Mouse (Mus musculus) kidney, adult 11 months (tissue): ENCODE measurements at regions not wholly inside any gene's neighbourhood (a gene's known extent, or its start where the extent isn't known, plus 50 kb on each side); places are given as distances from the start of the nearest gene placed in this dataset.

ENCODE experiments used
- DNase-seq: peaks from one replicate; pipeline ENCODE4 v3.0.0; 2022

DNA sequence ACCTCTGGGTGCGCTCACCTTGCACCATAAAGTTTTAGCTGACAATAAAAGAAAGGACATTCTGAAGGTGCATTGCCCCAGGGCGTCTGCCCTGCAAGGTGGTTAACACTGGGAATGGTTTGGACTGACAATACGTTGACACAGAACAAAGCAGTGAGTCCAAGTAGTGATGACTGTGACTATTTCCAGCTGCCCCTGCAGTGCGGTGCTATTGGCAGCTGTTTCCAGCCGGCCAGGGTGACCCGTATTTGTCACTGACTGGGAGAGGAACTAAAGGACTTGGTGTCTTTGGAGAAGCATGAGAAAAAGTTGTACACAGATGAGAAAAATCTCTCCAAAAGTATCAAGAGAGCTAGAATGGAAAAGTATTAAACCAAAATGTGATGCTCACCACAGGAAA is 52.0 kb upstream of the Vtcn1 start:
- peak; percentile 11 for DNase-seq

DNA sequence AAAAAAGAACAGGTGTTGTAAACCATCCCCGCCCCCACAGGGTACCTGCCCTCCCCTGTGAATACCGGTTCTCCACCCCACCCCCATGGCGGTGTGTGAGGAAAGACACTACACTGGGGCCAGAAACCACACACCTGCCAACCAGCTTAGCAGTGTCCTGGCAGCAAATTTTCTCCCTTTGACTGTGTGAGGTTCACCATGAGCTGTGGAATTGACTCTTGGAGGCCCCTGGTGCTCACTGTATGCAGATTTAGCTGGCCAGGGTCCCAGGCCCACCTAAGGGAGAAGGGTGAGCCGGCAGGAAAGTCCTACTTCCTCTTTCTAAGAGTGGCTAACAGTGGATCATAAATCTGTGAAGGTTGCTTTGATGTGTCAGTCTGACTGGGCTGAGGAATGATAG is 53.9 kb upstream of the Vtcn1 start:
- DNase-seq, result no peak

DNA sequence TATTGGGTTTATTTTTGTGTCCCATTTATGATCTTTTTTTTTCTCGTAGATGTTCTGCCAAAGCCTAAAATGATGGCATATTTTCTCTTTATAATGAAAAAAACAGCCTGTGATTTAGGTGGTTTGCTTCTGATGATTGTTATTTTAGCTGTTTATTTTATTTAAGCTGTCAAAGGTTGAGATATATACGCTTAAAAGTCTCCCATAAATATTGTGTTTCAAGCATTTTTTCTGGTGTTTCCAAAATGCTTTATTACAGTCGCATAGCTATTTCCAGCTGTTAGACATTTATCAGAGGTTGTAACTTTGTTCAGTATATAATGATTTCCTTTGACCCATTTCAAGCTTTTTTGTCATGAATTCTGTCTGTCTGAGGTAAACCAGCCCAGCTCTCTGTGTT is 54.4 kb upstream of the Vtcn1 start:
- DNase-seq, result no peak

DNA sequence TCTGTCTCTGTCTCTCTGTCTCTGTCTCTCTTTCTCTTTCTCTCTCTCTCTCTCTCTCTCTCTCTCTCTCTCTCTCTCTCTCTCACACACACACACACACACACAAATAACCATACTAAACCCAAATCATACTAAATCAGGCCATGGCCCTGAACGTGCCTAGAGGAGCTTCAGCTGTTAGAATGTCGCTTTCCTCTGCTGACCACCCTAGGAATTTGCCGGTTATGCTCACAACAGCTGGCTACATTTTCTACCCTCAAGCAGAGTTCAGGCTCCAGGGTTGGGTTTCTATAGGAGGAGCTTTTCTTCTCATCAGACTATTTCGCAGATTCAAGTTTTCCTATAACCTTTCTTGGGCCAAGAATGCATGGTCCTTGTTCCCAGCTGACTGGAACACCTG is 56.1 kb upstream of the Vtcn1 start:
- DNase-seq, result no peak

DNA sequence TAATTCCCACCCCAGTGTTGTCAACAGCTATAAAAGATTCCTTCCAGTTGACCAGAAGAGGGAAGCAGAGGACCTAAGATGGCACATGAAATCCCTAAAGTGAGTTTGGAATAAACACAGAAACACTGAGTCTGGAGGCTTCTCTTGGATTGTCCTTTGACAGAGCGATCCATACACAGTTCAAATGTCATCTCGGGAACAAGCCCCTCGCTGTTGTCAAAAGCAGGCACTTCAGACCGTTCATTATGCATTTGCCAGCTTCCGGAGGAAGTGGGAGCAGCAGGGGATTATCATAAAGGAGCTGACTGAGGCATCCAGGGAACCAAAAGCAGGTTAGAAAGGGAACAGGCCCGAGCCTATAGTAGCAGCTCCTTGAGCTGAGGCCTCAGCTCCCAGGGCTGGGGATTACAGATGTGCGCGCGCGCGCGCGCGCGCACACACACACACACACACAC is 57.1 kb upstream of the Vtcn1 start:
- DNase-seq, result no peak

DNA sequence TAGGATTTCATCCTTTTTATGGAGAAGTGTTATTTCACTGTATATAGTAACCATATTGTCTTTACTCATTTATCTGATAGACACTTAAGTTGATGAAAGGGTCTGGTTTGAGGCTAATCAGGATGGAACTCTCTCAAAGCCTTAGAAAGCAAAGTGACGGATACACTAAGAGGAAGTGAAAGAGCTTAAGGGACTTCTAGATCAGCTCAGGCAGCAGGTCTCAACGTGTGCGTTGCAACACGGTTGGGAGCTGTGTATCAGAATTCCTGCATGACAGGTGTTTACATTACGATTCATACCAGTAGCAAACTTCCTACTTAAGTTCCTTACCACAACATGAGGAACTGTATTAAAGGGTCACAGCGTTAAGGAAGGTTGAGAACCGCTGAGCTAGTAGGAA is 59.9 kb upstream of the Vtcn1 start:
- no peak for DNase-seq

DNA sequence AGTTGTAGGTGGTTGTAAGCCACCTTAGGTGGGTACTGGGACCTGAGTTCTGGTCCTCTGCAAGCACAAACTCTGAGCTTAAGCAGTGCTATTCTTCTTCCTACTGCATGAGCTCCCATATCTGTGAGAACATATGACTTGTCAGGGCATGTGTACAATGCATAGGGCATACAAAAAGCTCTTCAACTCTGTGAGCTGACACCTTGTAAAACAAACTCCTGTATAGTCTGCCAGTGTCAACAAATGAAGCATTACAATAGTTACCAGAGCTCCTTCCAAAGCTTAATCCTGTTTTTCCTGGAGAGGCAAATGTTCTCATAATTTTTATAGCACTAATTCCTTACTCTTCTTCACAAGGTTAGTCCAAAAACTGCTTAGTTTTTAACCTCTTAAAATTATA is 62.4 kb upstream of the Vtcn1 start:
- no peak for DNase-seq

DNA sequence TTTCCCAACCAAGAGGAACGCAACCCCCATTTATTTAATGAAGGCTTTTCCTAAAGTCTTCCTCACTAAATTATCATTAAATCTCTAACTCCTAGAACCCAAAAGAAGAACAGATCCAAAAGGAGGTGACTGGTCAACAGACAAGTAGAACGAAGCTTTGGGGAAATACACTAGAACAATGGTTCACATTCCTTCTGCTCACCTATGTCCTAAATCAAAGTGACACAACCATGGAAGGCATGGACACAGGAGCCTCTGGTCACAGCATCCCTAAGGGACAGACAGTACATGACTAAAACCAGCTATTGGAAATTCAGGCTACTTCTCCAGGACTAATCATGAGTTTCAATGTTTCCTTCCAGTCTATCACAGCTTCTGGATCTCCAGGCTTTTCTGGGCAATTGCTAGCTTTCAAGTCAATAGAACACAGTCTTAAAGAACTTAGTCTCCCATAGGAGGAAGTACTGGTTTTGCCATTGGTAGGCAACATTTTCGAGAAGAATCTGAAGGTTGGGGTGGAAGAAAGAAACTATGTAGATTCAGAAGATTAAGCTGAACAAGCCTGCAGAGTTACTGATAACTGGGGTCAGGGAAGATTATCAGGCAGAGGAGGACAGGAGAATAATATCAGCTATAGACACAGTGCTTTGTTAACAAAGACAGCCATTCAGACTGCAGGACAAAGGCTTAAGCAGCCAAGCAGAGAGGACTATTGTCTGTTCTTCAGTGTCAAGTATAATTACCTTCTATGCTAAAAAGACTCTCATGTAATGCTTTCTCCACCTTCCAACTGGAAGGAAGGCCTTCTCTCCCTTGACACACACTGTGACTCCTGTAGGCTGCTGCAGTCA is 65.9 kb upstream of the Vtcn1 start:
- no peak for DNase-seq

DNA sequence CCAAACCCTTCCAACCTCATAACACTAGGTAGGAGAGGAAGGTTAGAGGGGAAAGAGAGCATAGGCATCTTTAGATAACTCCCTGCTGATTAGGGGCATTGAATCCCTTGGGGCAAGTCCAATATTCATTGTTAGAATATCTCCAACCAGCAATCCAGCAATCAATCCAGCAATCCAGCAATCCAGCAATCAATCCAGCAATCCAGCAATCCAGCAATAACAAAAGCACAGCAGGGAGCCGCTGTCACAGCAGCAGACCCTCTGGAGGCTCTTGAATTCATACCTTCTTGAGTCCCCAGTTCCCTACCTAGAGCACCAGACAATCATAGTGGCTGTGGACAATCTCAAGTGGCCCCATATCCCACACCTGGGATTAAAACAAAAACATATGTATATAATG is 69.4 kb upstream of the Man1a2 start:
- DNase-seq, result no peak

DNA sequence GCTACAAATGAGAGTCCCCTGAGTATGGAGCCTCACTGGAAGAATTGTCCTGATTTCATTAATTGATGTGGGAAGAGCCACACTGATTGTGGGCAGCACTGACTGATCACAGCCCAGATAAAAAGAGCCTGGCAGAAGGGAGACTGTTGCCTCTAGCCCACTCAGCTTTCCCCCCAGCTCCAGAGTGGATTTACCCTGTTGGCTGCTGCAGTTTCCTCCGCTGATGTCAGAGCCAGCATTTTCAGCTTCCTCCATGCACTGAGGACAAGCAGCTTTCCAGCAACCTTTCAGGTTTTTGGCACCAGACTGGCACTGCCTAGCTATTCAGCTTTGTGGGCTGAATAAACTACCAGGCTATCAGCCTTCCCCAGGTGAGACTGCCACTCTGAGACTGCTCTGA is 65.9 kb upstream of the Man1a2 start:
- DNase-seq, result no peak

DNA sequence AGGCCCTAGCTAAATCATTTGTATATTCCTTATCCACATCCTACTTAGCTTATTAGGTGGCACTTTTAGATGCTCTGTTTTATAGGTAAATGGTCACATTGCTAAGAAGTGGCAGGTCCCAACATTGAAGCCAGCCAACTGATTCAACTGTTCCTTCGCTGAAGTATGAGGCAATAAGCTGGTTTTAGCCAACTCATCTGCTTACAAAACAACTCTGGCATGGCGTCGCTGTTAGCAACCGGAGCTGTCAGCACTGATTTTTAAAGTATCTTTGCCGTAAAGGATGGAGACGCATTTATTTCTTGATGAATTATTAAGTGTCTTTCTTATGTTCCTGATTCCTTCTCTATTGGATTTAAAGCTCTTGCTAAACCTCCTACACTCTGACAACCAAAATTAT is 63.4 kb upstream of the Man1a2 start:
- DNase-seq, result no peak

DNA sequence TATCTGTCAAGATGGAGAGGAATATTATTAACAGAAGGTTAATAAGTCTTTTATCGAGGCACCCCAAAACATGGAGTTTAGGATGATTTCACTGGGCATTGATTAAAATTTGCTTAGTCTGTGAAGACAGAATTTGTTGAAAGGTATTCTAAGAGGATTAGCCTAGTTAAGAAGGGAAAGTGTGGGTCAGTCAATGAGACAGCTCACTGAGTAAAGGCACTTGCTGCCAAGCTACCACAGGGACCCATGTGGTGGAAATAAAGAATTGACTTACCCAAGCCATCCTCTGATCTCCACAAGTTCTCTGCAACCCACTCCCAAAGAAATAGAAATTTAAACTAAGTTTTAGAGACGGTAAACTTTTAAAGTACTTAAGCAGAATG is 63.0 kb upstream of the Man1a2 start:
- no peak for DNase-seq

DNA sequence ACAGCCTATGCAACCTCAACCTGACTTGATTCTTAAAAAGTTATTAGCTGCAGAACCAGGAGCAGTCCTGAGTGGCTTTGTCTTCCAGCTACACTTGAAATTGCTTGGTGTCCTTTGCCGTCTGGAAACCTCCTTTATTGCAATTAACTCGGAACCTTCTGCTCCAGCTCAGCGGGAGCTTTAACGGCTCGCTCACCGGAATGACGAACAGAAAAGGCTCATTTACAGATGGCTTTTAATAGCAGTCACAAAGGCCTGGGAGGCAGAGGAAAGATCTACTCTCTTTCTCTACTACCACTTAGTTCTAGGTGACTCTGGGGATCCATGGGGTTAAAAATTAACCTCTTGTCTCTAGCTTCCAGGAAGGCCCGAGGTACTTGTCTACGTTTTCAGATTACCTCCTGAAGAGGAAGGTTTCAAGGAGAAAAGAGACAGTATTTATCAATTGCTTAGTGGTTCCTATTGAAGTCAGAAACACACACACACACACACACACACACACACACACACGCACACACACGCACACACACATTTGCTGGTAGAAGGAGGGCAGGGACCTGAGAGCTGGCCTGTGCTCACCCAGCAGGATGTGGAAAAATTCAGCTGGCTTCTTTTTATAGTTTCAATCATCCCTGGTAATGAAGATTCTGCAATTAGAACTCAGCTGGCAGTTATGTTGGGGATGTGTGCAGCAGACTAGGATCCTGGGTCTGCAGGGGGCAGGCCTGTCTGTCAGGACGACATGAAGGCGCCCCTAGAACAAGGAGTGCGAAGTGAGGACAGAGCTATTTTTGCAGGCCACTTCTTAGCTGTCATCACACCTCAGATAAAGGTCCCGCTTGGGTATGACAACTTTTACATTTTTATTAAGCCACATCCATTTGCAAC is 62.4 kb upstream of the Man1a2 start:
- DNase-seq, result no peak

DNA sequence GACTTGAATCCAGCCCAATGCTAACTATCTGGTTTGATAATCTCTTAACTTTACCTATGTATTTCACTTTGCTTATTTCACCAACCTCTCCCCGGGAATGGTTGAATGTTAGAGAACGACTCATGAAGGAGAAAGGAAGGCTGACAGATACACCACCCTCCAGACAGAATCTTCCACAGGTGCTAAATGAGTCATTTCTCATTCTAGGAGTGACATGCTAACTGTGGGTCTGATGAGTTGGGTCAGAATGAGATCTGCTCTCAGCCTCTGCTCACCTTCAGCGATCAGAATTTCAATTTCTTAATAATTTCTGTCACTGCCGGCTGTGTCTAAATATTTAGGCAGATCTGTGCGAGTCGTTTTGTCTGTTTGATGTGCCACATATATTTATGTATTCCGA is 52.4 kb upstream of the Man1a2 start:
- DNase-seq, result no peak

DNA sequence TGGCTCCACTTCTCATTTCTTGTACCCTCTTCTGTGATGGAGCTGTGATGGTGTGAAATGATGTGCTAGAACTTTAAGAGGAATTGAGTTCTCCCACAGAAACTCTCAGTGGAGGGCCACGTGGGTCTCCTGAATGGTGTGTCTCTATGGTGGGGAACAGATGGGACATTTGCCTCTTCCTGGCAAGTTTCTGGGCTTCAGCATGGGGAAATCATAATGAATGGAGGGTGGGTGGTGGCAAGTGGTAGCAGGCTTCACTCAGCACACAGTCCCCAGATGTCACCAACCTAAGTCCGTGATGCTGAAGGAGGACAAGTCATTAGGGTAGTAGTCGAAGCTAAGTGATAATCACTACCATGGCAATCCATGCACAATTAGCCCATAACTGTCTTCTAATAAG is 51.2 kb upstream of the Man1a2 start:
- no peak for DNase-seq
